Mouse (Mus musculus) cortical plate, adult 2 months (tissue): ENCODE results near the gene Fbxo42. TPM values are rescaled to one million over a fixed set of nuclear protein-coding genes. Genes with fewer than 3 reads are reported as not detected.
A peak's percentile ranks its signal among the peaks of the same experiment; 100 is the strongest.
"Not testable (repeated sequence)": the region's sequence is repeated elsewhere in the genome, so short reads cannot be mapped to it uniquely, and the experiment has no call there.

ENCODE experiments used
- H3K27ac ChIP-seq: fragments of 200-500 bp; 2 replicates; pipeline ENCODE4 v1.5.1; 2012; ENCODE audit warnings: low read length, control low read depth, inconsistent platforms; ENCODE audit not compliant: insufficient read depth
- H3K4me1 ChIP-seq: fragments of 200-500 bp; 2 replicates; pipeline ENCODE4 v1.6.1; 2011; ENCODE audit warnings: low read length; ENCODE audit not compliant: control insufficient read depth, insufficient read depth
- H3K4me3 ChIP-seq: fragments of 200-500 bp; 2 replicates; pipeline ENCODE4 v1.5.1; 2011; ENCODE audit warnings: mild to moderate bottlenecking, low read length, control low read depth; ENCODE audit not compliant: insufficient read depth
- CTCF ChIP-seq: fragments of 200-500 bp; IDR thresholded peaks from 2 replicates; pipeline ENCODE4 v1.5.1; 2011; ENCODE audit warnings: mild to moderate bottlenecking, control low read depth, low read length; ENCODE audit not compliant: insufficient read depth; ENCODE audit errors: extremely low read depth
- POLR2A ChIP-seq: fragments of 200-500 bp; IDR thresholded peaks from 2 replicates; pipeline ENCODE4 v1.6.1; 2011; ENCODE audit warnings: mild to moderate bottlenecking, low read length, control low read depth; ENCODE audit not compliant: insufficient read depth; ENCODE audit errors: extremely low read depth
- polyA plus RNA-seq: library from polyadenylated mRNA; depleted of rRNA; stranded (reverse); fragments of >200 nt; gene quantifications from 2 replicates; pipeline ENCODE4 v1.2.3, GENCODE M21; 2012

Fbxo42 gene
- polyA plus RNA-seq, 1 experiment: 22.6 TPM

DNA sequence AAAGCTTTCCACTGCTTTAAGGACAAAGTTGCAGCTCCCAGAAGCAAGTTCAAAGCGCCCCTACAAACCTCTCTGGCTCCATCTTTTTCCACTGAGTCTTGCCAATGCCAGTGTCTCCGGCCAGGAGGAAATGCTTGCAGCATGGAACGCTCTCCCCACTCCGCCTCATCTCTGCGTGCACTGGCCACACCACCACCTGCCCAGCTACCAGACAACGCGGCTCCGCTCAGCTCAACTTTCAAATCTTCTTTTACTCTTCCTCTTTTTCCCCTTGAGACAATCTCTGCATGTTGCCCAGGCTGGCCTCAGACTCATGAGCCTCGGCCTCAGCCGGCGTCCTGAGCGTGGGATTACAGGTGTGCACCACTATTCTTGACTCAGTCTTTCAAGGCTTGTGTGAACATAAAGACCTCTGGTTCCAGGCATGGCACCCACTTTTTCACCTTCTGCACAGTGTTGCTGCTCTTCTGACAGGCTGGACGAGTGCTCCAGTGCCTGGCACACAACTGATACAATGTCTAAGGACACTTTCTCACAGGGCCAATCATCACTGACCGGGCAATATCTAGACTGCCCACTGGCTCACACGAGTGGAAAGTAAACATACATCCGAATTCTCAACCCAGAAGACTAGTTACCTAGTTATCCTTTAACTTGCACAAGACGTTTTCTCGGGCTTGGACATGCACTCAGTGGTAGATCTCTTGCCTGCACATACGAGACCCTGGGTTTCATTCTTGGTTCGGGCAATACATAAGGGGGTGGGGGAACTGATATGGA is 12.8 kb upstream of the Fbxo42 start:
- Histone ChIP-seq H3K4me3 (no peak overlapping the region), H3K27ac (peak overlapping the region; percentile 27; the same call in 1 of the 2 replicates), H3K4me1 (peaks cover 19% of the 10 kb centered on the region)
- TF ChIP-seq CTCF (no peak), POLR2A (no peak)

DNA sequence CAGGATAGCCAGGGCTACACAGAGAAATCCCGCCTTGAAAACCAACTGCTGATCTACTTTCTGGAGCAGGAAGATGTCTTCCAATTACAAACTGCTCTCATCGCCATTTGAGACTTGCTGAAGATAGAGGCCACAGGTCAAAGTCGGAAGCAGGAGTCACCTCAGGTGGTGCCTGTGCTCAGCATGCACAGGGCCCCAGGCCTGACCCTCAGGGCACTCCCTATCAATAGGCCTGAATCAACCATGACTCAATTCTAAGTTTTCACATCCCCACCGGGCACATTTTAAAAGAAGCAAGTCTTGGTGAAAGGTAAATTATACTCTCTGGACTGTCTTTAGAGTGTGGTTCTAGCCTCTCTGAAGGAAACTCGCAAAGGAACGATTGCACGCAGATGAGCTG is 11.6 kb upstream of the Fbxo42 start:
- Histone ChIP-seq H3K27ac (no peak overlapping the region), H3K4me3 (no peak overlapping the region), H3K4me1 (peaks cover 14% of the 10 kb centered on the region)
- TF ChIP-seq POLR2A: no peak
- no peak for TF ChIP-seq CTCF

DNA sequence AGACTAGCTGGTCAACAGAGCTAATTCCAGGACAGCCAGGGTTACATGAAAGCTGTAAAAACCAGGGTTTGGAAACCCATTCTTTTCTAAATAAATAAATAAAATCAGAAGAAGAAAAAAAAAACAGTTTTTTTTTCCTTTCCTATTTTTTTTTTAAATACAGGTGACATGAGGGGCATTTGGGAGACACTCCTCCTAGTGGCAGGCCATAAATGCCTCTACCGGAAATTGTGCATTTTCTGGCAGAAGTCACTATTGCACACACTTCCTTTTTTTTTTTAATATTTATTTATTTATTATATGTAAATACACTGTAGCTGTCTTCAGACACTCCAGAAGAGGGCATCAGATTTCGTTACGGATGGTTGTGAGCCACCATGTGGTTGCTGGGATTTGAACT is 10.0 kb upstream of the Fbxo42 start:
- H3K27ac ChIP-seq, H3K4me1 ChIP-seq, H3K4me3 ChIP-seq: not testable (repeated sequence)

DNA sequence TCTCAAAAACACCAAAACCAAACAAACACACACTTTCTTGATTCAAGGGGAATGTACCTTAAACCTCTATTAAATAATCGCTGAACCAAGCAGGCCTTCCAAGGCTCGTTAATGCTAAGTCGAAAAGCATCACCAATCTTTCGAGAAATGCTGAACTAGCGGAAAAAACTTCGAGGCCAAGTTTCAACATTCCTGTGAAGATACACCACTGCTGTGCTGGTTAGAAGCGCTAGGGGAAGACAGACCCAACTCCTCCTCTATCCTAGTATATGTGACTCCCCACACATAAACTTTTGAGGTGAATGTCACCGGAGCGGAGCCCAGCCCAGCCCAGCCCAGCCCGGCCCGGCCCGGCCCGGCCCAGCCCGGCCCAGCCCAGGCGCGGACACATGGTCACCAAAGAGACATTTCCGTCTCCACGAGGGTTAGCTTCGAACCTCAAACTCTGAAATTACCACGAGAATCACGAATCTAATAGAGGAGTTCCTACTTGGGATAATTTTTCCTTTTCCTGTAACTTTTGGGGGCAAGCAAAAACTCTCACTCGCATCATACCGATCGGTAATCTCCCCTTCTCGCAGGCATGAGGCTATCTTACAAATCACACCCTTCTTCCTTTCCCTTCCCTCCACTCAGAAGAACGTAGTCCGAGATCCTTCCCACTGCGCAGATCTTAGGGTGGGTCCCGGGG is 9.1 kb upstream of the Fbxo42 start:
- no peak overlapping the region for H3K27ac ChIP-seq
- peaks cover 10% of the 10 kb centered on the region for H3K4me1 ChIP-seq
- H3K4me3 ChIP-seq: peak overlapping the region; percentile 67
- TF ChIP-seq CTCF (no peak), POLR2A (no peak)

DNA sequence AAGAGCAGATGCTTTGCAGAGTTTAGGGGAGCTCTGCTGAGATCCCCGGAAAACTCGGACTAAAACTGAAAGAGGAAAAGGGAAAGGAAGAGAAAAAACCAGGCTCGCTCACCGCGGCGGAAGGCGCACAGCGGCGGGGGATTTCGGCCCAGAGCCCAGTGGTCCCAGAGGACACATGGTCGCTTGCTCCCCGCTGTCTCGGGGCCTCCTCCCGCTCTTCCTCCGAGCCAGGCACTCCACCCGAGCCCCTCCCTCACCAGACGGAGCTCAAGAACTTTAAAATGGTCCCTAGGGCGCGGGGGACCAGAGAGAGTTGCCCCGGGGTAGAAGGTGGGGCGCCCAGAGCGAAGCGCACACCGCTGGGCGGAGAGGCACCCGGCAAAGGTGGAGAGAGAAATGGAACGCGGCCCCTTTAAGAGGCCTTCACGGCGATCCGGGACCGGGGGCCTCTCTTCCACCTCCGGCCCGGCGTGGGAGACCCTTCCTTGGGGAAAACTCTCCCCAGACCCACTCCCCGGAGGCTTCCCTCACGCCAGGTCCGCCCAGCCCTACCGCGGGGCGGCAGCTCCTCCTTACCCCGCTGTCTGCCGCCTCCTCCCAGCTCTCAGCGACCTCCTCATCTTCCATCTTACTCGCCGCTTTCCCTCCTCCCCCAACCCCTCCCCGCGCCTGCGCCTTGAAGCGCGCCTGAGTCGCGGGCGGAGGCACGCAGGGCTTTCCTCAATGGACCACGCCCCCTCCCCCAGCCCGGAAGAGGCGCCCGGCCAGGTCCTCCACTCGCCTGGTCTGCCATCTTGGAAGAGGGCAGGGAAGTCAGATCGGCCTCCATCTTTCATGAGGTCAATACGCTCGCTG is 8.4 kb upstream of the Fbxo42 start, which contains the start of gene Szrd1:
Gene Szrd1 (minus strand): TSS at position 660 of the 855 bp plus-strand sequence.
- Histone ChIP-seq H3K4me1 (peaks cover 8% of the 10 kb centered on the region), H3K4me3 (peak within 1 kb of the TSS; percentile 67), H3K27ac (peak within 1 kb of the TSS; percentile 86; the same call in 1 of the 2 replicates)
- TF ChIP-seq POLR2A (peak; percentile 85), CTCF (no peak)

DNA sequence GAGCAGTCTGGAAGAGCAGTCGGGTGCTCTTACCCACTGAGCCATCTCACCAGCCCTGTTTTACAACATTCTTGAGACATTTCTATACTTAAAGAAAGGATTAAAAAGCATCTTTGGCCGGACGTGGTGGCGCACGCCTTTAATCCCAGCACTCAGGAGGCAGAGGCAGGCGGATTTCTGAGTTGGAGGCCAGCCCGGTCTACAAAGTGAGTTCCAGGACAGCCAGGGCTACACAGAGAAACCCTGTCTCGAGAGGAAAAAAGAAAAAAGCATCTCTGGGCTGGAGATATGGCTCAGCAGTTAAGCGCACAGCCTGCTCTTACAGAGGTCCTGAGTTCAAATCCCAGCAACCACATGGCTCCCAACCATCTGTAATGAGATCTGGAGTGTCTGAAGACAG is 7.4 kb upstream of the Fbxo42 start:
- H3K4me3 ChIP-seq, H3K4me1 ChIP-seq, H3K27ac ChIP-seq: not testable (repeated sequence)

DNA sequence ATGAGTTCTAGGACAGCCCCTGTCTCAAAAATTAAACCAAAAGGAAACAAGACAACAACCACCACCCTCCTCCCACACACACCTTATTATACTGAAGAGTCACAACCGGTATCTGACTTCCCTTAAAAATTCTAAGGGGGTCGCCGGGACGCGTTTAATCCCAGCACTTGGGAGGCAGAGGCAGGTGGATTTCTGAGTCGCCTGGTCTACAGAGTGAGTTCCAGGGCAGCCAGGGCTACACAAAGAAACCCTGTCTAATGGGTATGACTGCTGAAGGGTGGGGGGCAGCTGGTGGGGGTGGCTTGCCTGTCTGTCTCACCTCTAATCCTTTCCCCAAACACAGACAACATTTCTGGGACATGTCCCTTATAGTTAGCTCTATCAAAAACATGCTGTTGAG is 6.7 kb upstream of the Fbxo42 start:
- peaks cover 2% of the 10 kb centered on the region; the same call in 1 of the 2 replicates for H3K4me1 ChIP-seq
- TF ChIP-seq CTCF (no peak), POLR2A (no peak)
- H3K4me3 ChIP-seq: no peak overlapping the region
- H3K27ac ChIP-seq: no peak overlapping the region

DNA sequence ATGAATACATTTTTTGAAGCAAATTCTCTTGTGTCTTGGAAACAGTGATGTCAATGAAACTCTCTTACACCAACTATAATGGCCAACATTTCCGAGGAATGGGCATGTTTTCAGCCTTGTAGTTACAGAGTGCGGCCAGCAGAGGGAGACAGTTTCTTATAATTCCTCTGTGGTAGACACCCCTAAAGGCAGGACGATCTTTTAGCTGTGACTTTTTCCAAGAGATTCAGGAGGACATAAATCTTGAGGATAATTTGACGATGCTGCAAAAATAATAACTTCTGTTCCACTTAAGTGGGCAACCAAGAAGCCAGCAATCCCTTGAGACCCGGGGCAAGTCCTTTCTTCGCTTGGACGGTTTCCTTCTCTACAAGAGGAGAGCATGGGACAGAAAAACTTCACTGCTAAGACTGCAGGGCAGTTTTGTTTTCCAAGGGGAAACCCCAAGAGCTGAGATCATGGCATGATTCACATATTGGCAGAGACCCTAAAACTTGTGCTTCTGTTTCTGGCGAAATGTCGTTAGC is 5.4 kb upstream of the Fbxo42 start:
- no peaks in the 10 kb centered on the region; the same call in 1 of the 2 replicates for H3K4me1 ChIP-seq
- peak; percentile 90 for TF ChIP-seq CTCF
- TF ChIP-seq POLR2A: no peak
- H3K27ac ChIP-seq: no peak overlapping the region
- no peak overlapping the region for H3K4me3 ChIP-seq

DNA sequence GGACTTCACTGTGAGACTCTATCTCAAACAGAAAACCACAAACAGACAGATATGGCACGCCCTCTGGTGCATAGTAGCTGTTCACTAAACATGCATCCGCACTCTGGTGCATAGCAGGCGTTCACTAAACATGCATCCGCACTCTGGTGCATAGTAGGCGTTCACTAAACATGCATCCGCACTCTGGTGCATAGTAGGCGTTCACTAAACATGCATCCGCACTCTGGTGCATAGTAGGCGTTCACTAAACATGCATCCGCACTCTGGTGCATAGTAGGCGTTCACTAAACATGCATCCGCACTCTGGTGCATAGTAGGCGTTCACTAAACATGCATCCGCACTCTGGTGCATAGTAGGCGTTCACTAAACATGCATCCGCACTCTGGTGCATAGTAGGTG is 2.6 kb upstream of the Fbxo42 start:
- not testable (repeated sequence) for H3K4me1 ChIP-seq, H3K4me3 ChIP-seq, H3K27ac ChIP-seq

DNA sequence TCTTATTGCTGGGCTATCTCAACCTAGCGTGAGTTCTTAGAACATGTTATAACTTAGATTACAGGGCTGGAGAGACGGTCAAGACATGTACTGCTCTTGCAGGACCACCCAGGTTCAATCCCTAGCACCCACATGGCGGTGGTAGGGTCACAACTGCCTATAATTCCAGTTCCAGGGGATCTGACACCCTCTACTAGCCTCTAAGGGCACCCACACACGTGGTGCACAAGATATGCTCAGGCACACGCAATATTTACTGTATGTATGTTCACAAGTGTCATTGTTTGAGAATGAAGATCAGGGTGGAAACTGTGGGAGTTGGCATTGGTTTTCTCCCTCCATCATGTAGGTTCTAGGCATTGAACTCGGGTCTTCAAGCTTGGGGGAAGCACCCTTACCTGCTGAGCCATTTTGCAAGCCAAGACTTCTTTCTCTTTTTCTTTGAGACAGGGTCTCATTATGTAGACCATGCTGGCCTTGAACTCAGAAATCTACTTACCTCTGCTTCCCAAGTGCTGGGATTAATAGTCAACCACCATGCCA is 1.2 kb upstream of the Fbxo42 start:
- H3K27ac ChIP-seq: no peak overlapping the region
- H3K4me3 ChIP-seq: no peak overlapping the region; the same call in 1 of the 2 replicates
- TF ChIP-seq POLR2A (no peak), CTCF (no peak)
- H3K4me1 ChIP-seq: no peaks in the 10 kb centered on the region
